Mouse (Mus musculus) liver, embryonic 13.5 days (tissue): ENCODE results near the gene Ankrd35. TPM values are rescaled to one million over a fixed set of nuclear protein-coding genes. Genes with fewer than 3 reads are reported as not detected.

ENCODE experiments used
- ATAC-seq: fragments of 200-750 bp; cut with Nextera tagmentation; 2 replicates; pipeline ENCODE4 v1.8.0; 2017; ENCODE audit warnings: low read depth, mild to moderate bottlenecking, moderate number of reproducible peaks, moderate library complexity
- DNase-seq: peaks from one replicate; pipeline ENCODE4 v3.0.0; 2022
- H3K27ac ChIP-seq: fragments of 300-500 bp; sonication (generic); 2 replicates; pipeline ENCODE4 v1.5.1; 2015; ENCODE audit warnings: moderate library complexity, mild to moderate bottlenecking, inconsistent platforms
- H3K27me3 ChIP-seq: fragments of 300-500 bp; sonication (generic); 2 replicates; pipeline ENCODE4 v1.6.1; 2015; ENCODE audit warnings: mild to moderate bottlenecking, inconsistent platforms
- H3K36me3 ChIP-seq: fragments of 300-500 bp; sonication (generic); 2 replicates; pipeline ENCODE4 v1.6.1; 2015; ENCODE audit warnings: mild to moderate bottlenecking, inconsistent platforms
- H3K4me1 ChIP-seq: fragments of 300-500 bp; sonication (generic); replicated peaks from 2 replicates; pipeline ENCODE4 v1.6.1; 2015; ENCODE audit warnings: inconsistent platforms
- H3K4me2 ChIP-seq: fragments of 300-500 bp; sonication (generic); 2 replicates; pipeline ENCODE4 v1.6.1; 2015; ENCODE audit warnings: inconsistent platforms, mild to moderate bottlenecking, moderate library complexity
- H3K4me3 ChIP-seq: fragments of 300-500 bp; sonication (generic); replicated peaks from 2 replicates; pipeline ENCODE4 v1.5.1; 2015; ENCODE audit warnings: mild to moderate bottlenecking, inconsistent platforms
- H3K9ac ChIP-seq: fragments of 300-500 bp; sonication (generic); 2 replicates; pipeline ENCODE4 v1.6.1; 2015; ENCODE audit warnings: mild to moderate bottlenecking, inconsistent platforms
- H3K9me3 ChIP-seq: fragments of 300-500 bp; sonication (generic); replicated peaks from 2 replicates; pipeline ENCODE4 v1.6.1; 2016; ENCODE audit warnings: inconsistent platforms
- WGBS: fragments of 180-500 bp; shearing (Covaris S2); methylation state at CpG from one replicate; pipeline ENCODE4 v1.1.7; 2015; ENCODE audit not compliant: insufficient replicate concordance; 5-methylcytosine and 5-hydroxymethylcytosine counted together
- polyA plus RNA-seq: library from polyadenylated mRNA; unstranded; fragments of >200 nt; fragmentation: Nextera tagmentation; extraction: Ambion mirVana; gene quantifications from 2 replicates; pipeline ENCODE4 v1.2.1, GENCODE M21; 2015

Gene Ankrd35
- 0.38 and 0.59 TPM in 2 replicates for polyA plus RNA-seq

GRCm38 (mm10) chr3:96669727-96670468 lies at the start of gene Ankrd35:
Gene Ankrd35, plus strand, starts transcription at chr3:96670131.
- Histone ChIP-seq H3K9ac (peak within 1 kb of the TSS; percentile 45), H3K9me3 (no peaks in the 10 kb centered on the region), H3K4me1 (peaks cover 16% of the 10 kb centered on the region), H3K27ac (no peak within 1 kb of the TSS), H3K36me3 (no peaks in the 10 kb centered on the region), H3K4me3 (peak within 1 kb of the TSS; percentile 53), H3K4me2 (peak within 1 kb of the TSS; percentile 74), H3K27me3 (peaks cover 28% of the 10 kb centered on the region)
- DNase-seq (peak; percentile 56), ATAC-seq (peak; percentile 92)
- WGBS: 4% methylated on average over 35 of the region's 35 CpGs

GRCm38 (mm10) chr3:96623201-96623600 lies 46.7 kb upstream of the Ankrd35 start:
- no peak for DNase-seq
- H3K4me1 ChIP-seq: no peaks in the 10 kb centered on the region
- H3K9me3 ChIP-seq: no peaks in the 10 kb centered on the region
- no peak overlapping the region for H3K9ac ChIP-seq
- H3K4me2 ChIP-seq: no peak overlapping the region
- no peak overlapping the region for H3K4me3 ChIP-seq
- H3K27me3 ChIP-seq: no peaks in the 10 kb centered on the region
- ATAC-seq: no peak
- H3K36me3 ChIP-seq: peaks cover 25% of the 10 kb centered on the region
- WGBS: 81% methylated on average over 4 of the region's 4 CpGs
- H3K27ac ChIP-seq: no peak overlapping the region

GRCm38 (mm10) chr3:96629729-96630600 lies 40.0 kb upstream of the Ankrd35 start, which contains the start of gene Rbm8a:
Gene Rbm8a, plus strand, starts transcription at chr3:96629933.
- 1% methylated on average over 48 of the region's 48 CpGs for WGBS
- ATAC-seq: peak; percentile 93
- Histone ChIP-seq H3K9me3 (no peaks in the 10 kb centered on the region), H3K9ac (peak within 1 kb of the TSS; percentile 83), H3K27ac (peak within 1 kb of the TSS; percentile 56; the same call in 1 of the 2 replicates), H3K4me2 (peak within 1 kb of the TSS; percentile 81), H3K27me3 (no peaks in the 10 kb centered on the region), H3K4me3 (peak within 1 kb of the TSS; percentile 74), H3K4me1 (peaks cover 35% of the 10 kb centered on the region), H3K36me3 (peaks cover 29% of the 10 kb centered on the region)
- DNase-seq: peak; percentile 93

GRCm38 (mm10) chr3:96632058-96632457 lies 37.9 kb upstream of the Ankrd35 start:
- no peaks in the 10 kb centered on the region for H3K27me3 ChIP-seq
- peaks cover 51% of the 10 kb centered on the region for H3K4me1 ChIP-seq
- H3K9me3 ChIP-seq: no peaks in the 10 kb centered on the region
- DNase-seq (no peak), ATAC-seq (no peak)
- no peak overlapping the region for H3K4me3 ChIP-seq
- no peak overlapping the region for H3K27ac ChIP-seq
- no peak overlapping the region for H3K9ac ChIP-seq
- H3K4me2 ChIP-seq: no peak overlapping the region
- peaks cover 28% of the 10 kb centered on the region for H3K36me3 ChIP-seq

- no peaks in the 10 kb centered on the region for H3K27me3 ChIP-seq
- 36% methylated on average over 1 of the region's 1 CpGs for WGBS
- H3K27ac ChIP-seq: no peak overlapping the region
- 0 out of 2 replicates have a peak overlapping the region, but pooled peaks have one; percentile 93 for H3K4me2 ChIP-seq
- H3K36me3 ChIP-seq: peaks cover 39% of the 10 kb centered on the region
- no peak overlapping the region for H3K9ac ChIP-seq
- H3K4me1 ChIP-seq: peaks cover 47% of the 10 kb centered on the region
- H3K4me3 ChIP-seq: no peak overlapping the region
- no peak for ATAC-seq
- no peaks in the 10 kb centered on the region for H3K9me3 ChIP-seq
- DNase-seq: no peak
These were observed 35.9 kb upstream of the Ankrd35 start for GRCm38 (mm10) chr3:96634015-96634414.

- DNase-seq (peak; percentile 73), ATAC-seq (peak; percentile 90)
- Histone ChIP-seq H3K4me2 (peak within 1 kb of the TSS; percentile 93), H3K4me3 (peak within 1 kb of the TSS; percentile 94), H3K9me3 (no peaks in the 10 kb centered on the region), H3K9ac (peak within 1 kb of the TSS; percentile 96), H3K36me3 (peaks cover 44% of the 10 kb centered on the region), H3K27me3 (no peaks in the 10 kb centered on the region), H3K27ac (peak within 1 kb of the TSS; percentile 87), H3K4me1 (peaks cover 45% of the 10 kb centered on the region)
- 3% methylated on average over 60 of the region's 60 CpGs for whole genome bisulfite sequencing
These were observed 34.7 kb upstream of the Ankrd35 start, which contains the start of the genes Pex11b and Gm42957 for GRCm38 (mm10) chr3:96634928-96635879. Gene Pex11b, plus strand, starts transcription at chr3:96635376. Gene Gm42957, plus strand, starts transcription at chr3:96635474.

- H3K4me3 ChIP-seq: peak overlapping the region; percentile 94
- no peaks in the 10 kb centered on the region for H3K9me3 ChIP-seq
- no peak for DNase-seq
- H3K4me1 ChIP-seq: peaks cover 39% of the 10 kb centered on the region
- ATAC-seq: peak; percentile 27
- peak overlapping the region; percentile 96 for H3K9ac ChIP-seq
- peak overlapping the region; percentile 93 for H3K4me2 ChIP-seq
- H3K27me3 ChIP-seq: no peaks in the 10 kb centered on the region
- peak overlapping the region; percentile 87 for H3K27ac ChIP-seq
- H3K36me3 ChIP-seq: peaks cover 40% of the 10 kb centered on the region
- WGBS: 8% methylated on average over 15 of the region's 15 CpGs
These were observed 34.0 kb upstream of the Ankrd35 start for GRCm38 (mm10) chr3:96635906-96636305.

- no peak for ATAC-seq
- Histone ChIP-seq H3K4me2 (peak overlapping the region; percentile 93), H3K4me1 (peaks cover 35% of the 10 kb centered on the region), H3K9me3 (no peaks in the 10 kb centered on the region), H3K27me3 (no peaks in the 10 kb centered on the region), H3K36me3 (peaks cover 36% of the 10 kb centered on the region), H3K9ac (peak overlapping the region; percentile 96), H3K27ac (peak overlapping the region; percentile 87; the same call in 1 of the 2 replicates), H3K4me3 (peak overlapping the region; percentile 94)
- 49% methylated on average over 11 of the region's 11 CpGs for WGBS
- DNase-seq: peak; percentile 4
These were observed 33.5 kb upstream of the Ankrd35 start for GRCm38 (mm10) chr3:96636448-96636847.

GRCm38 (mm10) chr3:96639219-96639618 lies 30.7 kb upstream of the Ankrd35 start:
- H3K36me3 ChIP-seq: peaks cover 33% of the 10 kb centered on the region
- no peak overlapping the region for H3K4me3 ChIP-seq
- peak; percentile 53 for DNase-seq
- no peak overlapping the region for H3K9ac ChIP-seq
- no peak for ATAC-seq
- peaks cover 26% of the 10 kb centered on the region for H3K4me1 ChIP-seq
- no peak overlapping the region for H3K4me2 ChIP-seq
- H3K27me3 ChIP-seq: no peaks in the 10 kb centered on the region
- 66% methylated on average over 1 of the region's 1 CpGs for WGBS
- H3K27ac ChIP-seq: no peak overlapping the region
- no peaks in the 10 kb centered on the region for H3K9me3 ChIP-seq

- ATAC-seq (peak; percentile 34; the same call in 1 of the 2 replicates), DNase-seq (no peak)
- H3K4me1 ChIP-seq: 0 out of 2 replicates have a peak, but pooled peaks cover 3% of the 10 kb centered on the region
- no peak within 1 kb of the TSS for H3K27ac ChIP-seq
- peaks cover 24% of the 10 kb centered on the region for H3K36me3 ChIP-seq
- whole genome bisulfite sequencing: 81% methylated on average over 7 of the region's 7 CpGs
- no peak within 1 kb of the TSS for H3K4me3 ChIP-seq
- H3K27me3 ChIP-seq: no peaks in the 10 kb centered on the region
- H3K9me3 ChIP-seq: no peaks in the 10 kb centered on the region
- H3K4me2 ChIP-seq: no peak within 1 kb of the TSS
- no peak within 1 kb of the TSS for H3K9ac ChIP-seq
These were observed 24.8 kb upstream of the Ankrd35 start, which contains the start of gene Itga10 for GRCm38 (mm10) chr3:96645018-96645649. Gene Itga10, plus strand, starts transcription at chr3:96645584.
